Mouse (Mus musculus) liver, embryonic 14 days (tissue): Measurements from ENCODE around the gene Tpd52l1. TPM values are rescaled to one million over a fixed set of nuclear protein-coding genes. Genes with fewer than 3 reads are reported as not detected.

Experiments
- polyA plus RNA-seq: library from polyadenylated mRNA; depleted of rRNA; stranded (reverse); fragments of >200 nt; gene quantifications from 2 replicates; pipeline ENCODE4 v1.2.3, GENCODE M21; 2012; rRNA removed

Gene Tpd52l1
- polyA plus RNA-seq: 0.46 and 0.52 TPM in 2 replicates

DNA sequence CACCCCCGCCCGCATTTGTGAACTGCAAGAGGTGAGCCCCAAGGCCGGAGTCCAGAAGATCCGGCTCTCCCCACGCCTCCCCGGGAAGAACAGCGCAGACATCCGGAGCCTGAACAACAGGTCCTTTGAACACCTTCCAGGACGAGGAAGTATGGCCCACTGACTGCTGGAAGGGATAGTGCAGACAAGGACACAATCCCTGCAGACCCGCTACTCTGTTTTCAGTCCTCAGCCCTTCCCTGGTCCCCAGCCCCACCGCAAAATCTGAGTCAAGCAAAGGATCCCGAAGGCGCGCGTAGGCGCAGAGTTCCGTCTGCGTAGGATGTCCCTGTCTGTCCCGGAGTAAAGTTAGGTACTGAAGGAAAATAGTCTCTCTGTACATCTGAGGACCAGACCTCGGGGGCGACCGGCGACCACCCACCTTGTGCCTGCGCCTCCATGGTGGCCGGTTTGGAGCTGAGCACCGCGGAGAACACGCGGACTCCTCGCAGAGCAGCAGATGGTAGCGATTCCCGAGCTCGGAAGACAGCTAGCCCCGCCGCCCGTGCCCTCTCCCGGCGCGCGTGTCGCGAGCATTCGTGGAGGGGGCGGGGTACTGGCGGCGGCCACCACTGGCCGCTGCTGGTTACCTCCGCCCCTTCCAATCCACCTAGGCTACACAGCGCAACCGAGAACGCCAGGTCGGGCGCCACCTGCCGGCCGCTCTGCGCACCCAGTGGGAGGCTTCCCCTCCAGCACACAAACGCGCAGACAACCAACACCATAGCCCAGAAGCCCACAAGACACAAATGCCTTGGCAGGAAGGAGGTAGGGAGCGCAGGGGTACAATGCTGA, at the start of gene Tpd52l1:
Gene Tpd52l1 (minus strand): TSS at position 668 of the 834 bp plus-strand sequence.

DNA sequence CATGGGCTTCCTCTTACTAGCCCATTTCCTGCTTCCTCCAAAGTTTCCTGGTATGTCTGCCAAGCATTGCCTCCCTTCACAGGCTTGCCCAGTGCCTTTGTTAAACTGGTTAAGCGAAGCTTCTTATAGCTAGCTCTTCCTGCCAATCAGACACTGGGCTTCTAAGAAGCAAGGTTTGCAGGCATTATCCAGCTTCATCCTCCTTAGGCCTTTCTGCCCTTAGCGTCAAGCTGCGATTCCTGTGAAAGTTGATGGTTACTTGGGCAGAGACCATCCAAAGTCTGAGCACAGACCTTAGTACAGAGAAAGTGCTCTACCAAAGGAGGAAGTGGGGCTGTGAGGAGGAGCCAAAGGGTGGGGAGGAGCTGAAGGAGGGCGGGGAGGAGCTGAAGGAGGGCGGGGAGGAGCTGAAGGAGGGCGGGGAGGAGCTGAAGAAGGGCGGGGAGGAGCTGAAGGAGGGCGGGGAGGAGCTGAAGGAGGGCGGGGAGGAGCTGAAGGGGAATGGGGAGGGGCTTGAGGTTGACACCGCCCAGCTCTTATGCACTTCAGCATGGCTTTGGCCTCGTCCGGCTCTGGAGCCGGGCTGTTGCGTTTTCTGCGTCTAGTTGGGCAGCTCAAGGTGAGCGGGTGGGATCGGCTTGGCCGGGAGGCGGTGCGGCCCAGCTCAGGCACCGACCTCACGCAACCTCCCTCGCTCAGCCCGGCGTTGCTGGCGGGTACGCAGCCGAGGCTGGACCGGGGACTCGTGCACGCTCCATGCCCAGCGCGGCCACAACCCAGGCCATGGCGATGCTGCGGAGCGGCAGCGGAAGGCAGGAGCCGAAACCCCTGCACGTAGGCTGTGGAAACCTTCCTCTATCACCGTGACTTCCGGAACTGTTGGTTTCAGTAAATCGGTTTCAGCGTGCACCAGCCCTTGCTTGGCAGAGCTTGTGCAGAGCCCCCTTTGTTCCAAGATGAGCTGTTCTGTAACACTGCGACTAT, 132.6 kb downstream of the Tpd52l1 start, which contains the start of gene Hddc2:
Gene Hddc2 (plus strand): TSS at position 519 of the 984 bp plus-strand sequence.

Other genes starting within 250 kb of the Tpd52l1 start
- 10.7 TPM in 2 replicates for gene Hddc2, start 132.6 kb downstream of the Tpd52l1 start, polyA plus RNA-seq
- 0.23 and 0.24 TPM in 2 replicates for gene Rnf217, start 163.2 kb upstream of the Tpd52l1 start, polyA plus RNA-seq